Mouse (Mus musculus): ENCODE results near the gene Hamp.
"Not testable (repeated sequence)": the region's sequence is repeated elsewhere in the genome, so short reads cannot be mapped to it uniquely, and the experiment has no call there.

The Hamp gene

DNA sequence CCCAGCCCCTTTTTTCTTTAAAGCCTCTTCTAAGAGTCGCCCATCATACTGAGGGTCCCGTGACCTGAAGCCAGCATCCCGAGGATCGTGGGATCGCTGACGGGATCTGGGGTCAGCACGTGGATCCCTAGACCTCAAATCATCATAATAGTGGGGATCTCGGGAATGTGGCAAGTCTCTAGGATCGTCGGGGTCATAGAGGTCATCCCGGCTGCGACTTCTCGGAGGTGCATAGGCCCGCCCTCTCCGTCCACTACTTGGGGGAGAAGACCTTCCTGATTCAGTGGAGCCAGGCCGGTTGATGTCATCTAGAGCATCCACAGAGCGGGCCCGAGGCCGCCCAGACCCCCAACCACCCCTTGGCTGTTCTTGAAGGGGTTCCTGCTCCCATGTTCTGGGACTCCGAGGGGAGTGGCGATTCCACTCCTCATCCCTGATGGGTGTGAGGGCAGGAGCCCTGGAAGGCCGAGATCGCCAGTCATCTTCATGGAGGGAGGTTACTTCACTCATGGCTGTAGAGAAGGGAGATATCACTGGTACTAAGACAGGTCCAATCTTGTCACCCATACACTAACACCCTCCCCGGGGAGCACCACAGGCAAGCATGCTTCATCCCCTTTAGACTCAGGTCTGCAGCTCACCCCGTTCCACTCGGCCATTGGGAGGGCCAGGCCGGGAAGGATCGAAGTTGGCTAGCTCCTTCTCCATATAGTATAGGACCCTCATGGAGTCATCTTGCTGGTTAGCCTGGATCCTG, 14.5 kb upstream of the Hamp start:
- in situ Hi-C loops (cut with MboI; ENCODE audit: low pct_unique_long_range_greater_than_20kb in 1 of 2, low sequenced_read_pairs in 2 of 2, unreplicated experiment in 1 of 2): no loop called here

- in situ Hi-C loops (cut with MboI; ENCODE audit: low pct_unique_long_range_greater_than_20kb in 1 of 2, low sequenced_read_pairs in 2 of 2, unreplicated experiment in 1 of 2): no loop called here
Measured at GRCm38 (mm10) chr7:30957367-30957783, 13.5 kb upstream of the Hamp start.

GRCm38 (mm10) chr7:30956756-30957366, 13.0 kb upstream of the Hamp start, which contains the start of gene Usf2:
TSS of gene Usf2 (minus strand) at chr7:30956803.
- in situ Hi-C loops (cut with MboI; ENCODE audit: low pct_unique_long_range_greater_than_20kb in 1 of 2, low sequenced_read_pairs in 2 of 2, unreplicated experiment in 1 of 2): no loop called here

GRCm38 (mm10) chr7:30956357-30956751, 12.5 kb upstream of the Hamp start:
- in situ Hi-C loops (cut with MboI; ENCODE audit: low pct_unique_long_range_greater_than_20kb in 1 of 2, low sequenced_read_pairs in 2 of 2, unreplicated experiment in 1 of 2): no loop called here

- in situ Hi-C loops (cut with MboI; ENCODE audit: low pct_unique_long_range_greater_than_20kb in 1 of 2, low sequenced_read_pairs in 2 of 2, unreplicated experiment in 1 of 2): no loop called here
Measured at GRCm38 (mm10) chr7:30955584-30956356, 11.9 kb upstream of the Hamp start.

DNA sequence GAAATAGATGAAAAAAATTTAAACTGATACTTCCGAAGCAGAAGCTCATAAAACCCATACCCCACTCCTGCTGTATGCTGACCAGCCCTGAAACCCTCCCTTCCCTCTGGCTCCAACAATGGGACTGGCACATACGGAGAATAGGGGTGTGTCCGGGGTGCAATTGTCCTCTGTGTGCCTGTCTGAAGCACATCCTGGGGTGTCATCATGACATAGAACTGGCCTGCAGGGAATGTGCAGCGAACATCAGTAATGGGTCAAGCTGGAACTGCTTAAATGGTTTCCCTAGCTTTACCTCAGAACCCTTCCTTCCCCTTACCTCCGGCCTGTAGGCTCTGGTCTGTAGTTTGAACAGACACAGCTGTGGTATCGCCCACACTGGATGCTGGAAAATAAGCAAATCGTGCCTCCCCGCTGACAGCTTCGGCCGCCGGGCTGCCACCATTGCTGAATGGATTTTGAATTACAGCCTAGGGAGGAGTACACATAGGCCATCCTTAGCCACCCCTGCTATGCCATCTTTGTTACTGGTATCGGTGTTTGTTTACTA, 11.2 kb upstream of the Hamp start:
- in situ Hi-C loops (cut with MboI; ENCODE audit: low pct_unique_long_range_greater_than_20kb in 1 of 2, low sequenced_read_pairs in 2 of 2, unreplicated experiment in 1 of 2): no loop called here

- in situ Hi-C loops (cut with MboI; ENCODE audit: low pct_unique_long_range_greater_than_20kb in 1 of 2, low sequenced_read_pairs in 2 of 2, unreplicated experiment in 1 of 2): no loop called here
Measured at GRCm38 (mm10) chr7:30954036-30954435, 10.2 kb upstream of the Hamp start.

GRCm38 (mm10) chr7:30953459-30953858, 9.6 kb upstream of the Hamp start:
- in situ Hi-C loops (cut with MboI; ENCODE audit: low pct_unique_long_range_greater_than_20kb in 1 of 2, low sequenced_read_pairs in 2 of 2, unreplicated experiment in 1 of 2): no loop called here

- in situ Hi-C loops (cut with MboI; ENCODE audit: low pct_unique_long_range_greater_than_20kb in 1 of 2, low sequenced_read_pairs in 2 of 2, unreplicated experiment in 1 of 2): no loop called here
Measured at GRCm38 (mm10) chr7:30952441-30953265, 8.8 kb upstream of the Hamp start.

DNA sequence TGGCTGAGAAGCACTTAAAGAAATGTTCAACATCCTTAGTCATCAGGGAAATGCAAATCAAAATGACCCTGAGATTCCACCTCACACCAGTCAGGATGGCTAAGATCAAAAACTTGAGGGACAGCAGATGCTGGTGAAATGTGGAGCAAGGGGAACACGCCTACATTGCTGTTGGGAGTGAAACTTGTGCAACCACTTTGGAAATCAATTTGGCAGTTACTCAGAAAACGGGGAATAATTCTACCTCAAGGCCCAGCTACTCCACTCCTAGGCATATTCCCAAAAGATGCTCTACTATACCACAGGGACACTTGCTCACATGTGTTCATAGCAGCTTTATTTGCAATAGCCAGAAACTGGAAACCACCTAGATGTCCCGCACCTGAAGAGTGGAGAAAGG, 6.1 kb upstream of the Hamp start:
- in situ Hi-C loops (cut with MboI; ENCODE audit: low pct_unique_long_range_greater_than_20kb in 1 of 2, low sequenced_read_pairs in 2 of 2, unreplicated experiment in 1 of 2): not testable (repeated sequence)

DNA sequence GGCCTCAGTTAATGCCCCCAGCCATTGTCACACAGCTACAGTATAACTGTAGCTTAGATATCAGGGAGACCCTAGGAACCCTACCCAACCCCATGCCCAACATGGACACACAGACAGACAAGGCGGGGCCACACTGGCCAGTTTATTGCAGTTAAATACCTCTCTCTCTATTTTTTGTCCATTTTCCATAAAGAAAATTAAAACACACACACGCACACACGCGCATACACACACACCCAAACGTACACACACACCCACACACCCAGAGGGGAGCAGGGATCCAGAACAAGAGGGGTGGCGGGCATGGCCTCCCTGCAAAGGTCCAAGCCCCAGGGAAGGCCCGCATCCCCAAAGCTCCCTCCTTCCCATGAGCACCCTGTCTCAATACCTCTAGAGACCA, 2.0 kb upstream of the Hamp start:
- in situ Hi-C loops (cut with MboI; ENCODE audit: low pct_unique_long_range_greater_than_20kb in 1 of 2, low sequenced_read_pairs in 2 of 2, unreplicated experiment in 1 of 2): no loop called here

DNA sequence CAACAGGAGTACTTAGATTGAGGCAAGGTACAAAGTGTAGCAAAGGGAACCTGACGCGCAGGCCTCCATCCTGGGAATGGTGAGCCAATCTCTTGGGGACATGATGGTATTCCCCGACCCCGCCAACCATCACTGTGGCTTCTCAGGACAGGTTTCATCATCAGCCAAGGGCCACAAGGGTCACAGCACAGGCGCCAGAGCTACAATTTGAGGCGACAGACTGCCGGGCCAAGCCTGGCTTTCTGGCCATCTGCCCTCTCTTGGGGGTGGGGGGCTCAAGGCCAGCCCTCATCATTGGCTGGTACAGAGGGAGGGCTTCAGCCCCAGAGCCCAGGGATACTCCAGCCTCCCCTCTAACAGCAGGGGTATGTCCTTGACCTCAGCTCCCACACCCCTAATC, 1.6 kb upstream of the Hamp start:
- in situ Hi-C loops (cut with MboI; ENCODE audit: low pct_unique_long_range_greater_than_20kb in 1 of 2, low sequenced_read_pairs in 2 of 2, unreplicated experiment in 1 of 2): not testable (repeated sequence)

DNA sequence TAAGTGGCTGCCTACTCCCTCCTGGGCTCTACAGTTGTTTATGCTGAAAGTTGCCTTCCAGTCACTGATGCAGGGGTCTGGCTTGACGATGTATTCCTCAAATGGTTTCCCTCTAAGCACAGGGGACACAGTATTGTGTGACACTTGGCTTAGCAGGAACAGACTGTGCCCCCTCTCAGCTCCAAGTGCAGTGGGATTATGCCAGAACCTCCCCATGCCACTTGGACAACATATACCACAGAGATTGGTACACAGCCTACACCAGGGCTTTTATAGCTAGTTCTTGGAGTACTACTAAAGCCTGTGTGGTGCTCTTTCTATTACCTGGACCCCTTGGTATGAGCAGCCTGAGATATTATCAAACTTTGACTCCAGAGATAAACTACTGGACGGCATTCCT, 874 bp upstream of the Hamp start:
- in situ Hi-C loops (cut with MboI; ENCODE audit: low pct_unique_long_range_greater_than_20kb in 1 of 2, low sequenced_read_pairs in 2 of 2, unreplicated experiment in 1 of 2): not testable (repeated sequence)

GRCm38 (mm10) chr7:30942365-30942764, 1.5 kb downstream of the Hamp start:
- in situ Hi-C loops (cut with MboI; ENCODE audit: low pct_unique_long_range_greater_than_20kb in 1 of 2, low sequenced_read_pairs in 2 of 2, unreplicated experiment in 1 of 2): not testable (repeated sequence)

GRCm38 (mm10) chr7:30940070-30940469, 3.8 kb downstream of the Hamp start:
- in situ Hi-C loops (cut with MboI; ENCODE audit: low pct_unique_long_range_greater_than_20kb in 1 of 2, low sequenced_read_pairs in 2 of 2, unreplicated experiment in 1 of 2): not testable (repeated sequence)

DNA sequence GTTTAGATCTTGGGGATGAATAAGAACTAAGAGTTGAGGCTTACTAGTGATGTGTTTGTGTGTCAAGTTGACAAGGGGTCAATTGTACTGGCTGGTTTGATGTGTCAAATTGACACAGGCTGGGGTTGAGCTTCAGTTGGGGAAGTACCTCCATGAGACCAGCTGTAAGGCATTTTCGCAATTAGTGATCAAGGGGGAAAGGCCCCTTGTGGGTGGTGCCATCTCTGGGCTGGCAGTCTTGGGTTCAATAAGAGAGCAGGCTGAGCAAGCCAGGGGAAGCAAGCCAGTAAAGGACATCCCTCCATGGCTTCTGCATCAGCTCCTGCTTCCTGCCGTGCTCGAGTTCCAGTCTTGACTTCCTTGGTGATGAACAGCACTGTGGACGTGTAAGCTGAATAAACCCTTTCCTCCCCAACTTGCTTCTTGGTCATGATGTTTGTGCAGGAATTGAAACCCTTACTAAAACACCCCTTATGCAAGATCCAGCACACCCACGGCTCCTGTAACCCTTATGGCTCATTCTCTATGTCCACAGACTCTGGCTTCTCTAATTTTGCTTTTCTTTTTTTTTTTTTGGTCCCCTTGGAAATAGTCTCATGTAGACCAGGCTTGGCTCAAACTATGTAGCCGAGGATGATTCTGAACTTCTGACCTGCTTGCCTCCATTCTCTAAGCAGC, 8.3 kb downstream of the Hamp start:
- in situ Hi-C loops (cut with MboI; ENCODE audit: low pct_unique_long_range_greater_than_20kb in 1 of 2, low sequenced_read_pairs in 2 of 2, unreplicated experiment in 1 of 2): not testable (repeated sequence)

GRCm38 (mm10) chr7:30924581-30924980, 19.3 kb downstream of the Hamp start, which contains the start of gene Hamp2:
TSS of gene Hamp2 (minus strand) at chr7:30924681.
- in situ Hi-C loops (cut with MboI; ENCODE audit: low pct_unique_long_range_greater_than_20kb in 1 of 2, low sequenced_read_pairs in 2 of 2, unreplicated experiment in 1 of 2): not testable (repeated sequence)

DNA sequence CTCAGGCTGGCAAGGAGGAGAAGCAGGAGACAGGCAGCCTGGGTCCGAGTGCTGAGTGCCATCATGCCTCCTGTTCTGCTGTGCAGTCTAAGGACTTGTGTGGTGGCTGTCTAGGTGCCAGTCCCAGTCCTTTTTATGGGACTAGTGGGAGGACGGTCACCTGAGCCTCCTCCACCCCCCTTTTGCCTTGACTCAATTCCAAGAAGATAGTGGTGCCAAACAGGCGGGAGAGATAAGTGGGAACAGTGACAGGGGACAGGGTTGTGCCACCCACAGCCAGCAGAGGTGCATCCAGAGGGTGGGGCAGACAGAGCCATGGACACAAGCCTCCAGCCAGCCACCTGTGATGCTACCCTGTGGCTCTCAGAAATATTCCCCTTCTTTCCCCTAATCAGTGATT, 19.8 kb downstream of the Hamp start:
- in situ Hi-C loops (cut with MboI; ENCODE audit: low pct_unique_long_range_greater_than_20kb in 1 of 2, low sequenced_read_pairs in 2 of 2, unreplicated experiment in 1 of 2): no loop called here
